Mouse (Mus musculus): ENCODE data around the gene Cnot11. TPM values are rescaled to one million over a fixed set of nuclear protein-coding genes. Genes with fewer than 3 reads are reported as not detected.
A peak's percentile ranks its signal among the peaks of the same experiment; 100 is the strongest.

Cnot11 gene
- total RNA-seq (2021) = 10 to 100 TPM; 18.2 to 18.4 TPM

DNA sequence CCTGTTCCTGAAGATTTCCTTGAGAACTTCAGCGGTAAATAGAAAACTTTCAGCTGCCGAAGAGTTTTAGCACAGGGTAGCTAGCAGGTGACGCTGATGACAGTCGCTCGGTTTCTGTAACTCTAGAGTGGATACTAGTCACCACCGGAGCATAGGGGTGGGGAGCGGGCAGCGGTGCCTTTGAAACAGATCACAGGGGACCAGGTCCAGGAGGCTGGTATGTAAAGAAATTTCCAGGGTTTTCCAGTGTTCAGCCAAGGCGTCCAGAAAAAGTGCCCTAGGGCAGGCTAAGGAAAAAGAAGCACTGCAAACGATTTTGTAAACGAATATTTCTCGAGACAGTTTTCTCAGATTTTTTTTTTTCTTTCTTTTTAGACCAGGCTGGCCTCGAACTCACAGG lies at the start of gene Cnot11:
Gene Cnot11 (plus strand): TSS at position 162 of the 400 bp plus-strand sequence.
- no peak for DNase-seq

DNA sequence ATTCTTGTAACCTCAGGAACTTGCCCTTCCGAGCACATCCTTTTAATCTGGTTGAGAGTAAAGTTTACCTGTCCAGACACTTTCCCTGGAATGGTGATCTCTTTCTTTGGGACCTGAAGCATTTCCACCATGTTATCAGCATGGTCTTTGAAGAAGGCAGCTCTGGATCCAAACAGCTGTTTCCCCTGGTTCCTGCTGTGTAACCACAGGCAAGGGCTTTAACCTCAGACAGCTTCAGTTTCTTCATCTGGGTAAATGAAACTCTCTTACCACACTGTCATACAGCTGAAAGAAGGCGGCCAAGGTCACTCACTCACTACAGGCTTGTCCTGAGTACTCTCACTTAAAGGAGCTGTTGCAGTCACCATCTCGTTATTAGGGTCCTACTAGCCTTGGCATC lies 47.4 kb upstream of the Cnot11 start:
- no peak for DNase-seq

GRCm38 (mm10) chr1:39493165-39493564 lies 41.6 kb upstream of the Cnot11 start:
- no peak for DNase-seq

DNA sequence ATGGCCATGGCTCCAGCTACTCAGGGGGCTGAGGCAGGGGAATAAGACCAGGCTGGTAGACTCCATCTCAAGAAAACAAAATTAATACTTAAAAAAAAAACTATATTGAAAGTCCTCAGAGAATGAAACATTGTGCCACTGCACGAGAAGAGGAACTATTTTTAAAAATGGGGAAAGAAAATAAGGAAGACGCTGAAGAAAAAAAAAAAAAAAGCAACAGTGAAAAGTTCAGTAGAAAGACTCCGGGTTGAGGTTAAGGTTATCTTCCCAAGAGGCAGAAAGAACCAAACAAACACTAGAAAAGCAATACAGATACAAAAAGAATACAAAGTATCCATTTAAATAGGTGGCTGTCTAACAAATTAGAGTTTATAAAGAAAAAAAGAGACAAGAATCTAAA lies 41.1 kb upstream of the Cnot11 start:
- no peak for DNase-seq

- no peak for DNase-seq
These were observed 37.8 kb upstream of the Cnot11 start for GRCm38 (mm10) chr1:39496995-39497394.

DNA sequence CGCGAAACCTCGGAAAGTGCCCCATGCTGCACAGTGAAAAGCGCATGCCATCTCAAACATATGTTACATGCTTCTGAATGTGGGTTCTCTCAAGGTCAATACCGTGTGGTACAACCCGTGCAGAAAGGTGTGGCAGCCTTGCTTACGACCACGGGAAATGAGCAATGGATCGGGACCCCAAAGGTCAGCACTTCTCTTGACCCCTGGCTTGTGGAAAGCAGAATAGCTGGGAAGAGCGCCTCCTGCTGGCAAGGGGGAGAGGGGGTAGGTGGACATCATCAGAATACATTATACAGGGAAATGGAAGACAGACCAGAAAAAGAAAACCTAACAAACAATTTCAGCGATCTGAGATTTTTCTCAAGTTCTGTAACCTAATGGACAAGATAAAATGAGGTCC lies 37.0 kb upstream of the Cnot11 start:
- no peak for DNase-seq

DNA sequence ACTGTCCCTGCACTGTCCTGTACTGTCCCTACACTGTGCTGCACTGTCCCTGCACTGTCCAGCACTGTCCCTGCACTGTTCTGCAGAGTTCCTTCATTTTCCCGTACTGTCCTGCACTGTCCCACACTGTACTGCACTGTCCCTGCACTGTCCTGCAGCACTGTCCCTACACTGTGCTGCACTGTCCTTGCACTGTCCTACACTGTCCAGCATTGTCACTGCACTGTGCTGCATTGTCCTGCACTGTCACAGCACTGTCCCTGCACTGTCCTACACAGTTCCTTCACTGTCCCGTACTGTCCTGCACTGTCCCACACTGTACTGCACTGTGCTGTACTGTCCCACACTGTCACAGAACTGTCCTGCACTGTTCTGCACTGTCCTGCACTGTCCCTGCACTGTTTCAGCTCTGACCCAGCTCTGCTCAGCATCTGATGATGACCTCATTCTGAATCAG lies 35.3 kb upstream of the Cnot11 start:
- no peak for DNase-seq

GRCm38 (mm10) chr1:39502817-39503633 lies 31.8 kb upstream of the Cnot11 start:
- DNase-seq = no peak

DNA sequence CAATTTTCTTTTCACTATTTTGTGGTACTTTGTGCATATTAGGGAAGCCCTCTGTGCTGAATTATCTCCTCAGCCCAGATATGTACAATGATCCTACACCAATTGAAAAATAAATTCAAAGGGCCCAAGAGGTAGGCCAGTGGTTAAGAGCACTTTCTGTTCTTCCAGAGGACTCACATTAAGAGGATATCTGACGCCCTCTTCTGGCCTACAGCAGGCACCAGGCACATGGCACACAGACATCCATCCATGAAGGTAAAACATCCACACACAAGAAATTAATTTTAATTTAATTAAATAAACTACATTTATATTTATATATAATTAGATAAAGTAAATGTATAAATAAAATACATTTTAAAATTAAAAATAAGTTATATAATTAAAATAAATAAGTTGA lies 30.5 kb upstream of the Cnot11 start:
- peak; percentile 41 for DNase-seq

GRCm38 (mm10) chr1:39505600-39505999 lies 29.2 kb upstream of the Cnot11 start:
- DNase-seq = no peak

- no peak for DNase-seq
These were observed 23.0 kb upstream of the Cnot11 start for GRCm38 (mm10) chr1:39511775-39512174.

- no peak for DNase-seq
These were observed 22.6 kb upstream of the Cnot11 start for GRCm38 (mm10) chr1:39512183-39512582.

DNA sequence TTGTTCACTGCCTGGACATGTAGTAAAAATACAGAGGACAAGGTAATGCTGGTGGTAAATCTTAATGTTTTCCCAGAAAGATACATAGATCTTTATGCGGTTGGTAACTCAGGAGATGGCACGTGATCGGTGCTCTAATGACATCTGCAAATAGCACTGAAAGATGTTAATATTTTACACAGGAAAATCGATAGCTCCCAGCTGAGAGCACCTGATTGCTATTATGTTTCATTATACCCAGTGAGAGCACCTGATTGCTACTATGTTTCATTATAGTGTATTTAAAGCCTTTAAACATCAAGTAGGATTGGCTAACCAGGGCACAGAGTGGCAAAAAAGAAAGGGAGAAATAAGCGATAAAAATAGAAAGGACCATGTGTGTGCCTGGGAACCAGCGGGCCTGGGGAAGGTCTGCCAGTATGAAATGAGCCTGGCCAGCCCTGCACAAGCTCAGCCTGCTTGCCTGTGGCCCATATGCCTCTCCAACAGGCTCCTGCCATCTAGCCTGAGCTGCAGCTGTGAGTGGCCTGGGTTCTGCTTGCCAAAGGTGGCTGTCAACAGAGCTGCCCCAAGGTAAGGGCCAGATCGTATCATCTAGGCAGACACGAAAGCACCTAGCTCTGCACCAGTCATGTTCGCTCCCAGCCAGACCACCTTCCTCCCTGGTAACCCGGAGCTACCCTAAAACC lies 19.3 kb upstream of the Cnot11 start:
- no peak for DNase-seq

DNA sequence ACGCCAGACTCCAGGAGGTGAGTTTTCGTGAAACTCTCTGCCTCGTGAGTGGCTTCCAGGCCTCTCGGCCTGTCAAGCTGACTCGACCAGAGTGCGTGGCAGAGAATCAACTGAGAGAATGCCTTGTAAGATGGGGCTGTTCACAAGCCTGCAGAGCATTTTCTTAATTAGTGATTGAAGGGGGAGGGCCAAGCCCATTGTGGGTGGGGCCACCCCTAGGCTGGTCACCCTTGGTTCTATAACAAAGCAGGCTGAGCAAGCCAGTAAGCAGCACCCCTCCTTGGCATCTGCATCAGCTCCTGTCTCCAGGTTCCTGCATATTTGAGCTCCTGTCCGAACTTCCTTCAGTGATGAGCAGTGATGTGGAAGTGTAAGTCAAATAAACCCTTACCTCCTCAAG lies 13.5 kb upstream of the Cnot11 start:
- DNase-seq = no peak

GRCm38 (mm10) chr1:39522519-39522918 lies 12.3 kb upstream of the Cnot11 start:
- peak; percentile 52 for DNase-seq

DNA sequence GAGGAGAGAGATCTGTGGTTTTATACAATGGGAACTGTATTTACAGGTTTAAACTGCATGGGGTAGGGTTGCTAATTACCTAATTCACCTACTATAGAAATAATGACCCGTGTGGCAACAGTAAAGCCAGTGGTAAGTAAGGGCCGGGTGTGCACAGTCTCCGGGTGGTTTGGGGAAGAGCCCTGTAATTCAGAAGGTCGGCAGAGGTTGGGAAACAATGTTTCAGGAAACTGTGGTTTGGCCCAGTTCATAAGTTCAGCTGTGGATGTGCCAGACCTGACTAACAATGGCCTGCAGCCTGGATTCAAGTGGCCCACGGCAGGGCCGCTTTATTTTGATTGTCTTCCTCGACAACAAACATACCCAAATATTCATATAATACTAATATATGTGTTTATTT lies 9.0 kb upstream of the Cnot11 start:
- DNase-seq = no peak

- peak; percentile 67 for DNase-seq
These were observed 8.2 kb upstream of the Cnot11 start for GRCm38 (mm10) chr1:39526371-39527167.

- peak; percentile 84 for DNase-seq
These were observed 7.4 kb upstream of the Cnot11 start for GRCm38 (mm10) chr1:39527432-39527831.

DNA sequence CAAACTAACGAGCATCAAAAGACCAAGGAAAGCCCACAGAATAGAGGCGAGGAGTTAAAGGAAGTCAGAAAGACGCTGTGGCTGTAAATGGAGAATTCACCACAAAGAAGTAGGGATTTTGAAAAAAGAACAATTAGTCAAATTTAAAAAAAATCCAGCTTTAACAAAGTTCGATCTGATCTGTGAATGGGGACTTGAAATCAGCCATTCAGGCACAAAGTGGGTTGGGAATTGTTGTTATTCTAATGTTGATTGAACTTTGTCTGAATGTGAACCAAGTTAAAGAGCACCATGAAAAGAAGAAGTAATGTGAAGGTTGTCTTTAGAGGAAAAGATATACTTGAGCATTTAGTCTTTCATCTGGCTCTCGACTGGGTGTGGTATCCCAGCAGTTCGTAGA lies 6.5 kb upstream of the Cnot11 start:
- DNase-seq = no peak

DNA sequence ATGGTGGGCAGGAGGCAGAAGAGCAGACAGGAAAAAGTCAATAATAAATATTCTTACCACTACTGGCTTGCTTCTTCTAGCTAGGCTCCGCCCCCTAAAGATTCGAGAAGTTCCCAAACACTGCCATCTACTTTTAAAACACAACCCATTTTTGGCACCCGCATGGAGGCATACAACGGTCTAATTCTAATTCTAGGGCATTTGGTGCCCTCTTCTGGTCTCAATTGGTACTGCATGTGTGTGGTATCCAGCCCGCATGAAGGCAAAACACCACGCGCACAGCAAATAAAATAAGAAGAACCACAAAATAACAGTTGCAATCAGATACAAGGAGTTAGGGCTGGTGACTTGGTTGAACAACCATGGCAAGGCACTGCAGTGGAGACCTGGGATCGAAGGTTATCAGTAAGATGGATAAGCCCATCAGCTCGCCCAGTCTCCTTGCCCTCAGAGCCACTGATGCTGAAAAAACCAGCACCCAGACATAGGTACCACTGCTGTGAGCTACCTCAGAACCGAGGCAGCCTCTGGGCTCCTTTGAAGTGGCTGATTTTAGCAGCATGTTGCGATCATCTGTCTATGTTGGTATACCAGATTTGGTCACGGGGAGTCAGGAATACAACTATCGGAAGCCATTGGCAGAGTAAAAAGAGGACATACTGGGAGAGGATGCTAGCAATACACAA lies 4.4 kb upstream of the Cnot11 start:
- peak; percentile 89 for DNase-seq

DNA sequence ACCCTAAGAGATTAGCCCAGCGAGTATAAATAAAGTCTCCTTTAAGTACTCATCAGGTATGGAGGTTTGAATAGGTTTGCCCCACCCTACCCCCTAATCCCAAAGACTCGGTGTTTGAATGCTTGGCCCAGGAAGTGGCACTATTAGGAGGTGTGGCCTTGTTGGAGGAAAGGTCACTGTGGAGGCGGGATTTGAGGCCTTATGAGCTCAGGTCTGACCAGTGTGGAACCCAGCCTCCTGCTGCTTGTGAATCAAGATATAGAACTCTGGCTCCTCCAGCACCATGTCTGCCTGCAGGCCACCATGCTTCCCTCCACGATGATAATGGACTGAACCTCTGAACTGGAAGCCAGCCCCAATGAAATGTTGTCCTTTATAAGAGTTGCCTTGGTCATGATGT lies 3.8 kb upstream of the Cnot11 start:
- DNase-seq = no peak

DNA sequence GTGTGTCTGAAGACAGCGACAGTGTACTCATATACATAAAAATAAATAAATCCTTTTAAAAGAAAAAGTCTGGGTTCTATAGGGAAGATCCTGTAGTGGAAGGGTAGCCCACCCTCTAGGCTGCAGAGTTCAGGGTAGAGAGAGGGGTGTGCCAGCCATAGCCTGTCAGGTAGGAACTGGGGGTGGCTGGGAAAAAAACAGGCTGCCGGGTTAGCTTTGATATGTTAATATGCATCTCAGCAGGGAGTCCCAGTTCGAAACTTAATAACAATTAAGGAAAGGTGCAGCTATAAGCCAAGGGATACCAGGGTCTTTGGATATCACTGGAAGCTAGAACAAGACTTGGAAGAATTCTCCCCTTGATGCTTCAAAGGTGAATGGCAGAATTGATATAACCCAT lies 875 bp upstream of the Cnot11 start:
- no peak for DNase-seq
